In genomic region chr14:36099647-36100046, GRCm38 (mm10) we compare ENCODE assay signal across 14 mouse cellular contexts. TPM values are rescaled to one million over a fixed set of nuclear protein-coding genes. Genes with fewer than 3 reads are reported as not detected.
"Had no signal": no experiment of that assay in that cellular context is flagged by ENCODE, and none has a peak within 500 bp of the region (broad histone marks: within the 10 kb centered on the region; RNA-seq: fewer than 3 reads in every experiment).

No protein-coding gene starts in this region.

- DNase-seq: lung, adult 18-20 months; lung, embryonic 14.5 days; lung, postnatal 10 days; lung, postnatal 4 days; midbrain, embryonic 14.5 days; retina, postnatal 1 day; right cerebral cortex, adult 18-20 months; right cerebral cortex, postnatal 14 days; thymus, adult 2 months; thymus, postnatal 25 days; thymus, postnatal 4 days had no signal

- ATAC-seq: midbrain, embryonic 16.5 days had no signal

RNA-seq across cellular contexts. Expression of gene 4930474N05Rik, which starts 4.9 kb away (rescaled TPM):
- total RNA-seq: megakaryocyte, adult 5-6 weeks; megakaryocyte-erythroid progenitor cell, adult 5-6 weeks had no signal
